Mouse (Mus musculus): Measurements from ENCODE around the gene Gm10375. TPM values are rescaled to one million over a fixed set of nuclear protein-coding genes. Genes with fewer than 3 reads are reported as not detected.

Gene Gm10375
- 119 TPM for polyA plus RNA-seq (2014; fragmentation: Illumina TruSeq; extraction: RNeasy Lipid Tissue Mini Kit (QIAGEN cat#74804); ENCODE audit: low read depth, low replicate concordance)

DNA sequence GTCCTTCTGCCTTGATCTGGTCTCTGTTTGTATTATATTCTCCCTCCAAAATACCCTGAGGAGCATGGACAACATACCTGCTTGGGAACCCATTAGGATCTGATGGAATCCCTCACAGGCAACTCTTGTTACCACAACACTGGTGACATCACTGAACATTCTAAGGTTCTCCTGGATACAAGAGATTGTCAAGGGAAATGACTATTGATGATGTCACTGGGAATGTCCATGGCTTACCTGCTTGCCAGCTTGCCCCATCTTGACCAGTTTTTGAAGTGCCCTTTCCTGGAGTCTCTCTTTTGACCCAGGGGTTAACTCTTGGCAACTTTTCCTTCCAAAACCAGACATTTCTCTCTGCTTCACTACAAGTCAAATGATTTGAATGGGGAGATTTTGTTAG, at the start of gene Gm10375:
TSS of gene Gm10375 (minus strand) at position 101 of the 400 bp plus-strand sequence.

DNA sequence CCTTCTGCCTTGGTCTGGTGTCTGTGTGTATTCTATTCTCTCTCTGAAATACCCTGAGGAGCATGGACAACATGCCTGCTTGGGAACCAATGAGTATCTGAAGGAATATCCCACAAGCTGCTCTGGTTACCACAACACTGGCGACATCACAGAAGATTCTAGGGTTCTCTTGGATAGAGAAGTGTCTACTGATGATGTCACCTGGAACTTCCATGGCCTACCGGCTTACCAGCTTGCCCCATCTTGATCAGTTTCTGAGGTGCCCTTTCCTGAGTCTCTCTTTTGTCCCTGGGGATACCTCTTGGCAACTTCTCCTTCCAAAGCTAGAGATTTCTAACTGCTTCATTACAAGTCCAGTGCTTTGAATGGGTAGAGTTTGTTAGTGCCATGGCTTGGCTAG, 28.8 kb downstream of the Gm10375 start, which contains the start of gene Gm17654:
TSS of gene Gm17654 (minus strand) at position 101 of the 400 bp plus-strand sequence.

Other genes with a start within 250 kb of the Gm10375 start
- gene Gm8138, start 191.7 kb downstream of the Gm10375 start, polyA plus RNA-seq (2014; fragmentation: Illumina TruSeq; extraction: RNeasy Lipid Tissue Mini Kit (QIAGEN cat#74804); ENCODE audit: low read depth, low replicate concordance): 7.0 TPM
- gene Gm5799, start 64.4 kb downstream of the Gm10375 start, polyA plus RNA-seq (2014; fragmentation: Illumina TruSeq; extraction: RNeasy Lipid Tissue Mini Kit (QIAGEN cat#74804); ENCODE audit: low read depth, low replicate concordance): 13.4 TPM
- 1.5 TPM for gene Gm17654, start 28.9 kb downstream of the Gm10375 start, polyA plus RNA-seq (2014; fragmentation: Illumina TruSeq; extraction: RNeasy Lipid Tissue Mini Kit (QIAGEN cat#74804); ENCODE audit: low read depth, low replicate concordance)
- gene Gm8165, start 69.2 kb upstream of the Gm10375 start, polyA plus RNA-seq (2014; fragmentation: Illumina TruSeq; extraction: RNeasy Lipid Tissue Mini Kit (QIAGEN cat#74804); ENCODE audit: low read depth, low replicate concordance): 1.0 TPM
- gene Gm7324, start 89.8 kb upstream of the Gm10375 start, polyA plus RNA-seq (2014; fragmentation: Illumina TruSeq; extraction: RNeasy Lipid Tissue Mini Kit (QIAGEN cat#74804); ENCODE audit: low read depth, low replicate concordance): 2.6 TPM
- 2.5 TPM for gene Gm16506, start 119.5 kb upstream of the Gm10375 start, polyA plus RNA-seq (2014; fragmentation: Illumina TruSeq; extraction: RNeasy Lipid Tissue Mini Kit (QIAGEN cat#74804); ENCODE audit: low read depth, low replicate concordance)
- gene Gm6526, start 139.9 kb upstream of the Gm10375 start, polyA plus RNA-seq (2014; fragmentation: Illumina TruSeq; extraction: RNeasy Lipid Tissue Mini Kit (QIAGEN cat#74804); ENCODE audit: low read depth, low replicate concordance): 13.0 TPM
- gene Gm8180, start 176.7 kb upstream of the Gm10375 start, polyA plus RNA-seq (2014; fragmentation: Illumina TruSeq; extraction: RNeasy Lipid Tissue Mini Kit (QIAGEN cat#74804); ENCODE audit: low read depth, low replicate concordance): 8.0 TPM